Mouse (Mus musculus) spleen, postnatal 14 days (tissue): ENCODE measurements at regions not wholly inside any gene's neighbourhood (a gene's known extent, or its start where the extent isn't known, plus 50 kb on each side); places are given as distances from the start of the nearest gene placed in this dataset.
"Not testable (repeated sequence)": the region's sequence is repeated elsewhere in the genome, so short reads cannot be mapped to it uniquely, and the experiment has no call there.

Source experiments
- DNase-seq, 2 experiments: peaks; one replicate each; pipeline ENCODE4 v3.0.0; 2021 to 2022; ENCODE audit warnings: low spot score in 2 of 2

DNA sequence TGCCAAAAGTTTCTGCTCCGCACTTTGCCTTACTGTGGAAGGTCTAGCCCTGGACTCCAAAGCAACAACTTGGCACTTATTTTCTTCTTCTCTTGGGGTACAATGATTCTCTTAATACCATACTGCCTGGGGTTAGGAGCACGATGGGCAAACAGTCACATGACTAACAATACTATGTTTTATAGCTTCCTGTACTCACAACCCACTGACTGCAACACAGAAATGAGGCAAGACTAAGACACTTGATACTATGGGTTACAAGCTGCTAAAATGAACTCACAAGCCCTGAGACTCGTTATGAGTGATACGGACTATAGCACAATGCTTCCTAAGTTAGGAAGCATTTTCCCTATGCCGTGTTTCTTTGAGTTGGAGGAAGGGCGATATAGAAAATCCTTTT lies 222.3 kb upstream of the Zpld1 start:
- DNase-seq = no peak

DNA sequence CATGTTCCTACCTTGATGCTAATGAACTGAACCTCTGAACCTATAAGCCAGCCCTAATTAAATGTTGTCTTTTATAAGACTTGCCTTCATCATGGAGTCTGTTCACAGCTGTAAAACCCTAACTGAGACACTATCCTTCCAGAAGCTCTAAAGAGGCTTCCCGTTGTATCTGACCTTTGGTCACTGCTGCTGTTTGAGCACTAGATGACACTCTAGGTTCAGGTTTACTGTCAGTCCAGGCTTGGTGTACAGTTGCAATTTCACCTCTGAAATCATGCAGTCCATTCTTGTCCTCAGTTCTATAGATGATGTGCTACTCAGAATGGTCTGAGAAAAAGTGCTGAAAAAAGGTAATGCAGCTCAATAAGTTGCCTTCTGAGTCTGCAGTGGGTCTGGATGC lies 221.9 kb upstream of the Zpld1 start:
- no peak for DNase-seq

GRCm38 (mm10) chr16:55516994-55517393 lies 219.2 kb upstream of the Zpld1 start:
- DNase-seq = no peak

DNA sequence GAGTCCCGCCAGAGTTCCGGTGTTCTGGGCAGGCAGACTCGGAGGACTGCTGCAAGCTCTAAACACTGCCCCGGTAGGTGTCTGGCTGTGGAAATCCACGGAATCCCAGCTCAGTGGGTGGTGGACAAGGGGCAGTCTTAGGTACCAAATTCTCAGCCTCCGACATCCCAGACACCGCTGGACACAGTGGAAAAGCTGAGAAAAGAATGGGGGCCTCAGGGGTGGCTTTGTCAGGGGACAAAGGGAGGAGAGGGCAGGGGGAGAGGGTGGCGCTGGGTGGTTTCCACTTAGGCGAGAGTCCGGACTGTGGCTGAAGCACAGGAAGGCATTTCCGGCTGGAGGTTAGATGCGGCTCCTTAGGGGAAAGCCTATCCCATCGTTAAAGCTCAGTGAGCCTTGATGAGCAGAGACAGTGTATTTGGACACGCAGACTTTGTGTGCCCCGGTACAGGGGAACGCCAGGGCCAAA lies 217.5 kb upstream of the Zpld1 start:
- no peak for DNase-seq

DNA sequence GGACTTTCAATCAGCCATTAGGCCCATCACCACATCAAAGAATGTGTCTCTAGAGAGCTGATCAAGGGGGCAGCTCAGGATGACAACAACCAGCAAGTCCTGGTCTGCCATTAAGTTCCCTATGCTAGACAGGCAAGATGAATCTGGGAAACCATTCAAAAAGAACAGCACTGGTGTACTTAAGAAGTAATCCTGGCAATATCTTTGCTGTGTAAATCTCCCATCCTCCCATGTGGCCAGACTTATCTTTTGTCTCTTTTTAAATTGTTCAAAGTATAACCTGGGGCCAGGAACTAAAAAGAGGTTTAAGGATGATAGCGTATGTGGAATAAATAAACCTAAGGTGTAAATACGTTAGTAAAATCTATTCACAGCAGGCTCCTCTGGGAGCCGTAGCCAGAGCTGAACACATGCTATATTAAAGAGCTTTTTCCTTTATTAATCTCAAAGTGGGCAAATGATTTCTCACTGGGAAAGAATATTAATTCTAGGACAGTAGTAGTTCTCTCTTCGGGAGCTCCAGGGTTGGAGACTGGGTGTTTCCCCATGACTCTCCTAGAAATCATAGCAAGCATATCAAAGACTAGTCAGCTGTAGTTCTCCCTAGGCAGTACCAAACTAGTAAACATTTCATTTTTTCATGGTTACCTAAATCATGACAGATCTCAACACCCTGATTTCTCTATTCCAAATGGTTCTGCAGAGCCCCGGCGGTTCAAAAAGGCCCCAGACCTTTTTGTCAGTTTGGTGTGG lies 216.8 kb upstream of the Zpld1 start:
- DNase-seq = no peak

DNA sequence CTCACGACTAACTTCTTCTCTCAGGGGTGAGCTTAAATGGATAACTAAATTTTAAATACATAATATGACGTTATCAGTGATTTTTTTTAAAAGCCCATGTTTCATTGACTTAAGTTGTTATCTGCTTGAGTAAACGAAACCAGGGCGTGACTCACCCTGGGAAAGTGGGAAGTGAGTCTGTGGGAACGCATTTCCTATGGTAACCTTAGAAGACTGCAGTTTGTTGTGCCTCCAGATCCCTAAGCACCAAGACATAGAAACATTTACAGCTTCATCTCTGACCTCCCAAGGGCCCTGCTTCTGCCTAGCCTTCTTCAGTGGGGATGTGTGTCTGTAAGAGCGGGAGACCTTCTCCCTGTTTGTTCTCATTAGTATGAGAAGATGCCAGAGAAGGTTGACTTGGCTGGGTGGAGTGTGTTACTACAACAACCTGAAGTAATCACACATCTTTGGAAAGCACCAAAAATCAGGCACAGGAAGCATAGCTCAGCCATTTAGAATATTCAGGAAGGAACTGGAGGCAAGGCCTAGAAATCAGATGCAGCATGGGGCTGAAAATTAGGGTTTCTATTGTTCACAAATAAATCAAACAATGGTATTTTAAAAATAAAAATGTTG lies 207.1 kb upstream of the Zpld1 start:
- no peak for DNase-seq

DNA sequence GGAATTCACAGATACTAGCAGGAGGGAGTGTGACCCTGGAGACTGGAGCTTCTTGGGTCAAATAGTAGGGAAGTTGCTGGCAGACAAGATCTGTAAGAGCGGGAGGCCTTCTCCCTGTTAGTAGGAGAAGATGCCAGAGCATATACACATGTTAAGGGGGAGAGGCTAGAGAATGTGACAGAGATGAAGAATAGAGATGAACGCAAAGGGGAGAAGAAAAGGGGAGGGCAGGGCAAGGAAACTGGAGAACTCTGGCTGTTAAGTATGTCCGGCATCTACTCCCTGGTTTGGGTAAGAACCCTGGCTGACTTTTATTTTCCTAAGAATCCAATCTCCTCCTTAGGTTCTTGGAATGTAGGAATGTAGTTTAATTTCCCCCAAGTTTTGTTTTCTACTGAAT lies 206.5 kb upstream of the Zpld1 start:
- DNase-seq = no peak

GRCm38 (mm10) chr16:55503273-55503672 lies 205.5 kb upstream of the Zpld1 start:
- DNase-seq = no peak

DNA sequence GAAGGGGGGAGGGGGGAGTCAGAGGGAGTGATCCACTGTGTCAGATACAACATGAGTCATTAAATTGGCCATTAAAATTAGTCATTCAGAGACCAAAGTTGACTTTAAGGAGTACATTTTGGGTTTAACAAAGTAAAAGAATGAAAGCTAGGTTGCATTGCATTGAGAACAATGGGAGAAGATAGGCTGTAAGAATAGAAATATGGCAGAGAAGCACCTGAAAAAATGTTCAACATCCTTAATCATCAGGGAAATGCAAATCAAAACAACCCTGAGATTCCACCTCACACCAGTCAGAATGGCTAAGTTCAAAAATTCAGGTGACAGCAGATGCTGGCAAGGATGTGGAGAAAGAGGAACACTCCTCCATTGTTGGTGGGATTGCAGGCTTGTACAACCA lies 202.0 kb upstream of the Zpld1 start:
- DNase-seq = not testable (repeated sequence)

- DNase-seq = no peak
These were observed 197.3 kb upstream of the Zpld1 start for GRCm38 (mm10) chr16:55495051-55495450.

- no peak for DNase-seq
These were observed 196.4 kb upstream of the Zpld1 start for GRCm38 (mm10) chr16:55494162-55494561.

- no peak for DNase-seq
These were observed 194.3 kb upstream of the Zpld1 start for GRCm38 (mm10) chr16:55492111-55492510.

- DNase-seq = no peak
These were observed 186.6 kb upstream of the Zpld1 start for GRCm38 (mm10) chr16:55484391-55484790.

GRCm38 (mm10) chr16:55480745-55481144 lies 183.0 kb upstream of the Zpld1 start:
- no peak for DNase-seq

GRCm38 (mm10) chr16:55480304-55480703 lies 182.5 kb upstream of the Zpld1 start:
- no peak for DNase-seq

GRCm38 (mm10) chr16:55476544-55477208 lies 178.9 kb upstream of the Zpld1 start:
- no peak for DNase-seq

DNA sequence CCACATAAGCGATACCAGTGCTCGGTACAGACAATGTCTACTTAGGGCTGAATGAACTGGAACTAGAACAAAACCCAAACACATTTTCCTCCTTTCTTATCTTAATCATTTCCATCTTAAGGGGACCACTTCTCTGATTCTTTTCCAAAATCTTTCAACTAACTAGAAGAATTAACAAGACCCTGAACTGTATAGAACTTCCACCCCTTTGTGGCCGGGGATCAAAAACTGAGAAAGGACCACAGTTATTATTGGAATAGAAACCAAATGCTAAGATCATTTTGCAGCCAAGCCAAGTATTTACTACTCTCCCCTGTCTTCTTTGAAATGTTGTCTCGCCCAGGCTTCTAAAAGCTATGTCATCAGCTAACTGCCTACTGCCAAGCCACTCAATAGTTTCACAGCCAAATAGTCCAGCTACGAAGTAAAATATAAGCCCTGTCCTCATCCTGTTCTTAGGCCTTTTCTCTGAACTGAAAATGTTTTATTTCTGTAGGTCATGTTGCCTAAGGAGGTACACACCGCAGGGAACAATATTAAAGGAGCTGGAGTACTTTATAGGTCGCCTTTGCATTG lies 177.3 kb upstream of the Zpld1 start:
- DNase-seq = no peak

DNA sequence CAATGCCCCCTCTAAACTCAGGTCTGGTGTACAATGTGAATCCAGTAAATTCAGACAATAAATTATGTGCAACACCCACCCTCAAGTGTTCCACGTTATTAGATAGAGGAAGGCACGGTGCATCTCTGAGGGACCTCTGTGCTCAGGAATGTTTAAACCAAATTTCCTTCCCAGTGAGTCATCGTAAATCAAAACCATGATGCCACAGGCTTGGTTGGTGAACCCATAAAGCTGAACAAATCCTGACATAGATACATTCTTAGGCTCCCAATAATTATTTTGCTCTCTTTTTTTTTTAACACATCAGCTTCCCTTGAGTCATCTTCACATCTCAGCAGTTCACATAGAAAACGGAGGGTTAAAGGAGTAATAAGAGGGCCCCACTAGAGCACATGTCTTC lies 173.6 kb upstream of the Zpld1 start:
- DNase-seq = no peak

GRCm38 (mm10) chr16:55470721-55471120 lies 172.9 kb upstream of the Zpld1 start:
- DNase-seq = no peak

- no peak for DNase-seq
These were observed 171.9 kb upstream of the Zpld1 start for GRCm38 (mm10) chr16:55469703-55470102.

GRCm38 (mm10) chr16:55468833-55469458 lies 171.2 kb upstream of the Zpld1 start:
- peak in 1 of 2 experiments; percentile 34 for DNase-seq

DNA sequence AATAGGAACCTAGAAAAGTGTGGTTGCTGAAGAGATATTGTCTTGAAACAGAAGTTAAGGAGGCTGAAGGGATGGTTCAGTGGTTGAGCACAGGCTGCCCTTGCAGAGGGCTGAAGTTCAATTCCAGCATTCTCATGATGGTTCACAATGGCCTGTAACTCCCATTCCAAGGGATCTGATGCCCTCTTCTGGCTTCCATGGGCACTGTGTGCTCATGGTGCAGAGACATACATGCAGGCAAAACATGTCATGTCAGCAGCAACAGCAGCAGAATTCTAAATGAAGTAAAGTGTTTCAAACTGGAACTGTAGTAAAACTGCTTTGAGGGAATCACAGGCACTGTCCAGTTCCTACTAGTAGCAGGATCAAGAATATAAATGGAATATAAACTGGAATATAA lies 162.7 kb upstream of the Zpld1 start:
- no peak for DNase-seq
